10 mouse cellular contexts compared by ENCODE assay signal in the genomic region with DNA sequence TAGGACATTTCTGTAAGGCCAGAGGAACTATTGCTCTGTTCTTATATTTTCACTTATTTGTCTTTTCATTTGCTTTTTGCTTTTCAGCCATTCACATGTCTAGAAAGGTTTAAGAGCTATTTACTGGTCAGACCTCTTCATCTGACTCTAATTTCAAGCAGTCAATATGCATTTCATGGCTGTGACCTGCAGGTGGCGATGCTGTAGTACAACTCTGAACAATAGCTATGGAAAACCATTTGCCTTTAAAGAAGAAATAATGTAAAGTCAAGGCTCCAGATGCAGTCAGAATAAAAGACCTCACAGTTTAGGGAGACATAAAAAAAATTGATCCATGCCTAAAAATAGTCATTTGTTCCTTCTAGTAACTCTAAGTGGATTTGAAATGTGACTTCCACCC.
DNase-seq lines count a peak whose midpoint lies in the region; ATAC-seq and TF ChIP-seq lines count a peak whose summit lies in the region.
"Had no signal": no experiment of that assay in that cellular context is flagged by ENCODE, and none has a peak within 500 bp of the region (broad histone marks: within the 10 kb centered on the region; RNA-seq: fewer than 3 reads in every experiment).

No protein-coding gene starts in this region.

- H3K4me1 ChIP-seq in forebrain, embryonic 14.5 days (ENCODE audit: control insufficient read depth, insufficient read depth, low read length) = no peaks in the 10 kb centered on the region
- H3K4me1 ChIP-seq in forebrain, embryonic 13.5 days = no peaks in the 10 kb centered on the region
- H3K4me1 ChIP-seq in midbrain, embryonic 10.5 days = no peaks in the 10 kb centered on the region
- H3K4me1 ChIP-seq in midbrain, embryonic 16.5 days (ENCODE audit: control insufficient read depth, insufficient read depth, low read length) = no peaks in the 10 kb centered on the region
- H3K4me1 ChIP-seq in cortical plate, adult 2 months (ENCODE audit: control insufficient read depth, insufficient read depth, low read length) = no peaks in the 10 kb centered on the region
- H3K4me1 ChIP-seq: lung, embryonic 15.5 days had no signal

- 2% methylated on average over 1 of the region's 1 CpGs for WGBS in forebrain, embryonic 14.5 days
- WGBS in forebrain, embryonic 13.5 days = 6% methylated on average over 1 of the region's 1 CpGs
- 5% methylated on average over 1 of the region's 1 CpGs for WGBS in midbrain, embryonic 10.5 days
- 12% methylated on average over 1 of the region's 1 CpGs for WGBS in midbrain, embryonic 16.5 days

- no peaks in the 10 kb centered on the region for H3K36me3 ChIP-seq in forebrain, embryonic 14.5 days (ENCODE audit: control insufficient read depth, insufficient read depth, low read length)
- no peaks in the 10 kb centered on the region for H3K36me3 ChIP-seq in forebrain, embryonic 13.5 days (ENCODE audit: poor library complexity, severe bottlenecking)
- no peaks in the 10 kb centered on the region for H3K36me3 ChIP-seq in midbrain, embryonic 10.5 days
- H3K36me3 ChIP-seq in midbrain, embryonic 16.5 days (ENCODE audit: control insufficient read depth, insufficient read depth, low read length) = no peaks in the 10 kb centered on the region
- H3K36me3 ChIP-seq: G1E; lung, embryonic 15.5 days had no signal

- ATAC-seq in forebrain, embryonic 14.5 days = no peak
- no peak for ATAC-seq in forebrain, embryonic 13.5 days
- no peak for ATAC-seq in midbrain, embryonic 16.5 days
- no peak for ATAC-seq in erythroid progenitor cell, adult 5-6 weeks (replicated peaks; ENCODE audit: low FRiP score, poor library complexity, severe bottlenecking)

- H3K4me3 ChIP-seq in forebrain, embryonic 14.5 days (ENCODE audit: low read depth, low read length) = no peak overlapping the region
- H3K4me3 ChIP-seq in forebrain, embryonic 13.5 days = no peak overlapping the region
- H3K4me3 ChIP-seq in midbrain, embryonic 10.5 days = no peak overlapping the region
- H3K4me3 ChIP-seq in midbrain, embryonic 16.5 days (ENCODE audit: low read depth, low read length) = no peak overlapping the region
- H3K4me3 ChIP-seq in cortical plate, adult 2 months (ENCODE audit: insufficient read depth, low read length) = no peak overlapping the region
- H3K4me3 ChIP-seq: lung, embryonic 15.5 days had no signal

- H3K9me3 ChIP-seq in forebrain, embryonic 14.5 days (replicated peaks; ENCODE audit: control insufficient read depth, low read length) = no peaks in the 10 kb centered on the region
- no peaks in the 10 kb centered on the region for H3K9me3 ChIP-seq in forebrain, embryonic 13.5 days (replicated peaks)
- H3K9me3 ChIP-seq in midbrain, embryonic 10.5 days (replicated peaks) = no peaks in the 10 kb centered on the region
- no peaks in the 10 kb centered on the region for H3K9me3 ChIP-seq in midbrain, embryonic 16.5 days (replicated peaks; ENCODE audit: control insufficient read depth, low read length, poor library complexity, severe bottlenecking)
- H3K9me3 ChIP-seq: G1E; lung, embryonic 15.5 days had no signal

- no peak overlapping the region for H3K4me2 ChIP-seq in forebrain, embryonic 14.5 days (ENCODE audit: low read length)
- no peak overlapping the region for H3K4me2 ChIP-seq in forebrain, embryonic 13.5 days
- H3K4me2 ChIP-seq in midbrain, embryonic 16.5 days (ENCODE audit: low read length) = no peak overlapping the region
- H3K4me2 ChIP-seq: lung, embryonic 15.5 days had no signal

- peak; percentile 34; the same call in 1 of the 2 replicates for TF ChIP-seq CTCF in cortical plate, adult 2 months (IDR thresholded peaks at IDR 0.05; ENCODE audit: extremely low read depth, insufficient read depth, low read length)

- no peak overlapping the region for H3K27ac ChIP-seq in forebrain, embryonic 14.5 days (ENCODE audit: low read depth, low read length)
- no peak overlapping the region for H3K27ac ChIP-seq in forebrain, embryonic 13.5 days
- H3K27ac ChIP-seq in midbrain, embryonic 10.5 days (replicated peaks) = no peak overlapping the region
- no peak overlapping the region for H3K27ac ChIP-seq in midbrain, embryonic 16.5 days (ENCODE audit: low read length)
- H3K27ac ChIP-seq in cortical plate, adult 2 months (ENCODE audit: insufficient read depth, low read length) = no peak overlapping the region
- H3K27ac ChIP-seq: lung, embryonic 15.5 days had no signal

- intact Hi-C loops in left cerebral cortex, postnatal 14 days (cut with DNase I) = no loop called here

- no peak overlapping the region for H3K9ac ChIP-seq in forebrain, embryonic 14.5 days (ENCODE audit: low read length)
- no peak overlapping the region for H3K9ac ChIP-seq in forebrain, embryonic 13.5 days
- no peak overlapping the region for H3K9ac ChIP-seq in midbrain, embryonic 16.5 days (ENCODE audit: low read depth, low read length)
- H3K9ac ChIP-seq: lung, embryonic 15.5 days had no signal

- TF ChIP-seq POLR2A in cortical plate, adult 2 months (IDR thresholded peaks at IDR 0.05; ENCODE audit: extremely low read depth, insufficient read depth, low read length) = no peak

- peak; percentile 48 for DNase-seq in forebrain, embryonic 14.5 days (ENCODE audit: low spot score)
- peak; percentile 12 for DNase-seq in midbrain, embryonic 10.5 days (ENCODE audit: low spot score)
- peak; percentile 17 to 35 for DNase-seq in left cerebral cortex, postnatal 14 days (ENCODE audit: low spot score in 2 of 2)
- peak; percentile 12 for DNase-seq in right cerebral cortex, postnatal 25 days

- 0 out of 2 replicates have a peak, but pooled peaks cover 1% of the 10 kb centered on the region for H3K27me3 ChIP-seq in forebrain, embryonic 14.5 days (replicated peaks; ENCODE audit: control insufficient read depth, insufficient read depth, low read length)
- peaks cover 7% of the 10 kb centered on the region; the same call in 1 of the 2 replicates for H3K27me3 ChIP-seq in forebrain, embryonic 13.5 days
- peaks cover 76% of the 10 kb centered on the region for H3K27me3 ChIP-seq in midbrain, embryonic 10.5 days (ENCODE audit: low read depth, poor library complexity, severe bottlenecking)
- H3K27me3 ChIP-seq in midbrain, embryonic 16.5 days (ENCODE audit: control insufficient read depth, insufficient read depth, low read depth, low read length) = no peaks in the 10 kb centered on the region
